Mouse (Mus musculus) forebrain, embryonic 11.5 days (tissue): ENCODE data around the gene Rabggtb. TPM values are rescaled to one million over a fixed set of nuclear protein-coding genes. Genes with fewer than 3 reads are reported as not detected.

ENCODE experiments used
- ATAC-seq: fragments of 200-750 bp; cut with Nextera tagmentation; replicated peaks from 2 replicates; pipeline ENCODE4 v1.8.0; 2017; ENCODE audit warnings: moderate TSS enrichment; ENCODE audit not compliant: low FRiP score
- DNase-seq: peaks from one replicate; pipeline ENCODE4 v3.0.0-alpha.2; 2017; ENCODE audit warnings: low spot score
- H3K27ac ChIP-seq: fragments of 300-500 bp; sonication (generic); 2 replicates; pipeline ENCODE4 v1.5.1; 2014; ENCODE audit warnings: low read depth, low read length
- H3K27me3 ChIP-seq: fragments of 300-500 bp; sonication (generic); 2 replicates; pipeline ENCODE4 v1.6.1; 2014; ENCODE audit warnings: mild to moderate bottlenecking, low read length, mixed read lengths; ENCODE audit not compliant: control insufficient read depth, insufficient read depth
- H3K36me3 ChIP-seq: fragments of 300-500 bp; sonication (generic); 2 replicates; pipeline ENCODE4 v1.6.1; 2014; ENCODE audit warnings: mild to moderate bottlenecking, low read length, moderate library complexity, mixed read lengths; ENCODE audit not compliant: control insufficient read depth, insufficient read depth
- H3K4me1 ChIP-seq: fragments of 300-500 bp; sonication (generic); replicated peaks from 2 replicates; pipeline ENCODE4 v1.6.1; 2014; ENCODE audit warnings: low read length, mixed read lengths; ENCODE audit not compliant: control insufficient read depth, insufficient read depth
- H3K4me2 ChIP-seq: fragments of 300-500 bp; sonication (generic); 2 replicates; pipeline ENCODE4 v1.6.1; 2014; ENCODE audit warnings: low read depth, mild to moderate bottlenecking, low read length, moderate library complexity, mixed read lengths; ENCODE audit not compliant: severe bottlenecking
- H3K4me3 ChIP-seq: fragments of 300-500 bp; sonication (generic); 2 replicates; pipeline ENCODE4 v1.5.1; 2014; ENCODE audit warnings: low read depth, low read length
- H3K9ac ChIP-seq: fragments of 300-500 bp; sonication (generic); 2 replicates; pipeline ENCODE4 v1.6.1; 2014; ENCODE audit warnings: low read length
- H3K9me3 ChIP-seq: fragments of 300-500 bp; sonication (generic); 2 replicates; pipeline ENCODE4 v1.6.1; 2016; ENCODE audit warnings: low read length, mixed read lengths; ENCODE audit not compliant: control insufficient read depth
- WGBS: fragments of 180-500 bp; shearing (Covaris S2); extraction: QIAGEN DNeasy Blood & Tissue Kit; methylation state at CpG from one replicate; pipeline ENCODE4 v1.1.7; 2014; 5-methylcytosine and 5-hydroxymethylcytosine counted together
- polyA plus RNA-seq: library from polyadenylated mRNA; unstranded; fragments of >200 nt; fragmentation: Nextera tagmentation; extraction: Ambion mirVana; gene quantifications from 2 replicates; pipeline ENCODE4 v1.2.1, GENCODE M21; 2014

Rabggtb gene
- polyA plus RNA-seq, 1 experiment from 2014 or later, result 51.2 TPM

DNA sequence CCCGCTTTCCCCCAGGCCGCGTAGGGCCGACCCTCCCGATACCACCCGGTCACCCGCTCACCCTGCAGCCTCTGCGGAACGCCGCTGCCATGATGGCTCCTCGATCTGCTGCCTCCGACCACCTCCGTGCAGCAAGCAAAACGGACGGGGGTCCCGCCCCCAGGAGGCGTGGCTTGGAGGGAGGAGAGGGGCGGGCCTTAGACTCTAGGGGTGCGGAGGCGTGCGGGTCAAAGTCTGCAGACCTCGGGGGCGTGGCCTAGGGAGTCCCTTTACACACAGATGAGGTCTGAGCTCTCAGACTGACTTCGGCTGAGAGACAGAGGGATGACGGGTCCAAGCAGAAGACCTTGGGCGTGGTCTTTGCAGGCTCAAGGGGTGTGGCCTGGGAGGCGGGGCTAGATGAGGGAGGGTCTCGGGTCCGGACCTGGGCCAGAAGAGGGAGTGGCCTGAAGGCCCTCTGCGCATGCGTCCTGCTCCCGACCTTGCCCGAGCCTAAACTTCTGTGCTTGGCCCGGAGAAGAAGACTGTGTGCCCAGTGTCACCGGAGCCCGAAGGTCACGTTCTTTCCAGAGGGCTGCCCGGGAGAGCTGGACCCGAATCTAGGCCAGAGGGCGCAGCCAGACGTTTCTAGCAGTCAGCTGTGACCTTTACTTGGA is 31.7 kb upstream of the Rabggtb start, which contains the start of gene Acadm:
Acadm (minus strand) TSS at position 298 of the 656 bp plus-strand sequence.
- no peaks in the 10 kb centered on the region for H3K27me3 ChIP-seq
- H3K4me1 ChIP-seq, result peaks cover 5% of the 10 kb centered on the region; the same call in 1 of the 2 replicates
- peak within 1 kb of the TSS; percentile 66 for H3K4me3 ChIP-seq
- peak within 1 kb of the TSS; percentile 78 for H3K4me2 ChIP-seq
- under 1% methylated on average over 41 of the region's 41 CpGs for WGBS
- ATAC-seq (peak; percentile 97), DNase-seq (peak; percentile 99)
- H3K27ac ChIP-seq, result peak within 1 kb of the TSS; percentile 55
- H3K9ac ChIP-seq, result peak within 1 kb of the TSS; percentile 79
- no peaks in the 10 kb centered on the region for H3K36me3 ChIP-seq
- no peaks in the 10 kb centered on the region for H3K9me3 ChIP-seq

GRCm38 (mm10) chr3:153943901-153944334 is 31.1 kb upstream of the Rabggtb start:
- H3K27me3 ChIP-seq, result no peaks in the 10 kb centered on the region
- H3K36me3 ChIP-seq, result no peaks in the 10 kb centered on the region
- H3K9me3 ChIP-seq, result no peaks in the 10 kb centered on the region
- peaks cover 5% of the 10 kb centered on the region; the same call in 1 of the 2 replicates for H3K4me1 ChIP-seq
- H3K4me2 ChIP-seq, result peak overlapping the region; percentile 78
- DNase-seq (no peak), ATAC-seq (peak; percentile 39)
- H3K27ac ChIP-seq, result peak overlapping the region; percentile 55
- peak overlapping the region; percentile 66 for H3K4me3 ChIP-seq
- WGBS, result 1% methylated on average over 19 of the region's 19 CpGs
- peak overlapping the region; percentile 79 for H3K9ac ChIP-seq

- H3K36me3 ChIP-seq, result no peaks in the 10 kb centered on the region
- ATAC-seq (no peak), DNase-seq (no peak)
- peak overlapping the region; percentile 78 for H3K4me2 ChIP-seq
- H3K4me1 ChIP-seq, result peaks cover 5% of the 10 kb centered on the region; the same call in 1 of the 2 replicates
- H3K9ac ChIP-seq, result no peak overlapping the region
- H3K4me3 ChIP-seq, result peak overlapping the region; percentile 66; the same call in 1 of the 2 replicates
- no peaks in the 10 kb centered on the region for H3K9me3 ChIP-seq
- WGBS, result 50% methylated on average over 12 of the region's 12 CpGs
- H3K27ac ChIP-seq, result no peak overlapping the region
- H3K27me3 ChIP-seq, result no peaks in the 10 kb centered on the region
Observed at GRCm38 (mm10) chr3:153943003-153943640, 30.3 kb upstream of the Rabggtb start.

GRCm38 (mm10) chr3:153941613-153942012 is 28.8 kb upstream of the Rabggtb start:
- 94% methylated on average over 13 of the region's 13 CpGs for WGBS
- no peak overlapping the region for H3K4me3 ChIP-seq
- H3K4me2 ChIP-seq, result no peak overlapping the region
- H3K9ac ChIP-seq, result no peak overlapping the region
- no peaks in the 10 kb centered on the region for H3K27me3 ChIP-seq
- no peak for ATAC-seq
- H3K27ac ChIP-seq, result no peak overlapping the region
- H3K4me1 ChIP-seq, result peaks cover 5% of the 10 kb centered on the region; the same call in 1 of the 2 replicates
- no peak for DNase-seq
- no peaks in the 10 kb centered on the region; the same call in 1 of the 2 replicates for H3K36me3 ChIP-seq
- no peaks in the 10 kb centered on the region for H3K9me3 ChIP-seq

- H3K9me3 ChIP-seq, result no peaks in the 10 kb centered on the region
- peaks cover 5% of the 10 kb centered on the region; the same call in 1 of the 2 replicates for H3K4me1 ChIP-seq
- H3K9ac ChIP-seq, result no peak overlapping the region
- H3K36me3 ChIP-seq, result no peaks in the 10 kb centered on the region; the same call in 1 of the 2 replicates
- no peak overlapping the region for H3K27ac ChIP-seq
- H3K4me2 ChIP-seq, result no peak overlapping the region
- no peak for DNase-seq
- H3K4me3 ChIP-seq, result no peak overlapping the region
- ATAC-seq, result no peak
- no peaks in the 10 kb centered on the region for H3K27me3 ChIP-seq
- 94% methylated on average over 9 of the region's 9 CpGs for WGBS
Observed at GRCm38 (mm10) chr3:153940486-153940885, 27.7 kb upstream of the Rabggtb start.

- no peaks in the 10 kb centered on the region for H3K27me3 ChIP-seq
- no peak overlapping the region for H3K9ac ChIP-seq
- no peak overlapping the region for H3K27ac ChIP-seq
- H3K36me3 ChIP-seq, result no peaks in the 10 kb centered on the region; the same call in 1 of the 2 replicates
- WGBS, result 91% methylated on average over 8 of the region's 8 CpGs
- H3K4me2 ChIP-seq, result no peak overlapping the region
- DNase-seq, result no peak
- H3K4me1 ChIP-seq, result peaks cover 5% of the 10 kb centered on the region; the same call in 1 of the 2 replicates
- H3K4me3 ChIP-seq, result no peak overlapping the region
- no peak for ATAC-seq
- H3K9me3 ChIP-seq, result no peaks in the 10 kb centered on the region
Observed at GRCm38 (mm10) chr3:153940021-153940420, 27.2 kb upstream of the Rabggtb start.

DNA sequence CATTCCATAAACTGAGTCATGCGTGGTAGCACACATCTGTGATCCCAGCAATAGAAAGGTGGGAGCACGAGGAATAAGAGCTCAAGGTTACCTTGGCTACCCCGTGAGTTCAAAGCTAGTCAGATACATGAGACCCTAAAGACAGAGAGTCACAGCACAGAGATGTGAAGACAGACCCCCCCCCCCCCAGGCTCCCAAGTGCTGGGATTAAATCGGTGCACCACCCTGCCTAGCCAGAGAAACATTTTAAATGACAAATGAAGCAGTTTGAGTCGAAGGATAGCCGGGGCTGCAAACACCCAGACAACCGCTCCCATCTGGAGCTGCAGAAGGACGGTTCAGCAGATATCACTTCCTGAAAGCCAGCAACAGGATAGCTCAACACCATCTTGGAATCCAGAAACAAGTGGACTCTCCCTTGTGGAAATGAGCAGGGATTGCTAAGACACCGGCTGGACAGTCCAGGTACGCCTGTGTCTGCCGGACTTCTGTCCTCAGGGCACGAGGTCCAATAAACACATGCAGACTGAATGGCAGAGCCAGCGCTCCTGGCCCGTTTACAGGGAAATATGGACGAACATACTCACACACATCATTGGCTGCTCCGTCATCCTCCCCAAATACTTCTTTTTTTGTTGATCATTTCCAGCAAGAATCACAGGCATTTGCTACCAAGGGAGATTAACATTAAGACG is 24.5 kb upstream of the Rabggtb start:
- no peaks in the 10 kb centered on the region for H3K27me3 ChIP-seq
- no peaks in the 10 kb centered on the region for H3K4me1 ChIP-seq
- H3K36me3 ChIP-seq, result no peaks in the 10 kb centered on the region; the same call in 1 of the 2 replicates
- no peak for DNase-seq
- no peak for ATAC-seq
- no peaks in the 10 kb centered on the region for H3K9me3 ChIP-seq
- no peak overlapping the region for H3K4me2 ChIP-seq
- H3K9ac ChIP-seq, result no peak overlapping the region
- WGBS, result 95% methylated on average over 17 of the region's 17 CpGs
- H3K27ac ChIP-seq, result no peak overlapping the region
- H3K4me3 ChIP-seq, result no peak overlapping the region

GRCm38 (mm10) chr3:153935878-153936277 is 23.1 kb upstream of the Rabggtb start:
- no peak overlapping the region for H3K9ac ChIP-seq
- no peak overlapping the region for H3K4me3 ChIP-seq
- H3K4me1 ChIP-seq, result no peaks in the 10 kb centered on the region
- no peaks in the 10 kb centered on the region; the same call in 1 of the 2 replicates for H3K36me3 ChIP-seq
- ATAC-seq (no peak), DNase-seq (no peak)
- H3K9me3 ChIP-seq, result no peaks in the 10 kb centered on the region
- H3K27ac ChIP-seq, result no peak overlapping the region
- H3K4me2 ChIP-seq, result no peak overlapping the region
- 94% methylated on average over 9 of the region's 9 CpGs for WGBS
- no peaks in the 10 kb centered on the region for H3K27me3 ChIP-seq
